Mouse (Mus musculus): ENCODE measurements around the gene Chd3. TPM values are rescaled to one million over a fixed set of nuclear protein-coding genes. Genes with fewer than 3 reads are reported as not detected.
A peak's percentile ranks its signal among the peaks of the same experiment; 100 is the strongest.

Chd3 gene
- polyA plus RNA-seq, 1 experiment from 2014 or later: 130 TPM

DNA sequence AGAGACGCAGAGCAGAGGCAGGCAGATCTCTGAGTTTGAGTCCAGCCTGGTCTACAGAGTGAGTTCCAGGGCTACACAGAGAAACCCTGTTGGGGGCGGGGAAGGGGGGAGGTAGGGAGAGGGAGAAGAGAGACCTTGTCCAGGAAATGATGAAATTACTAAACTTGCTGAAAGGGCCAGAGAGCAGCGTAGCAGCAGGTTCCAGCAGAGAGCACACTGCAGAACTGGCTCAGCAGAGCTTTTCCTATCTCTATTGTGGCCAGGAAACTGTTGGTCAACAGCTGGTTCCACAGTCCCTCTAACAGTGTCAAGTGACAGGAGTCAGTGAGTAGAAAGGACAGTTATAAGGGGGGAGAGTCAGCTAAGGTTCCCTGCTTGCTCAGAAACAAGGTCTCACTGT lies 10.4 kb upstream of the Chd3 start:
- Histone ChIP-seq H3K4me3 (no peak overlapping the region), H3K4me1 (no peaks in the 10 kb centered on the region), H3K9ac (no peak overlapping the region), H3K9me3 (no peaks in the 10 kb centered on the region), H3K27ac (no peak overlapping the region), H3K27me3 (no peaks in the 10 kb centered on the region), H3K36me3 (peaks cover 13% of the 10 kb centered on the region), H3K4me2 (replicated peaks) (no peak overlapping the region)
- WGBS: 80% methylated on average over 3 of the region's 3 CpGs
- no peak for ATAC-seq (ENCODE audit: insufficient number of reproducible peaks, insufficient read depth, low FRiP score, low TSS enrichment)

DNA sequence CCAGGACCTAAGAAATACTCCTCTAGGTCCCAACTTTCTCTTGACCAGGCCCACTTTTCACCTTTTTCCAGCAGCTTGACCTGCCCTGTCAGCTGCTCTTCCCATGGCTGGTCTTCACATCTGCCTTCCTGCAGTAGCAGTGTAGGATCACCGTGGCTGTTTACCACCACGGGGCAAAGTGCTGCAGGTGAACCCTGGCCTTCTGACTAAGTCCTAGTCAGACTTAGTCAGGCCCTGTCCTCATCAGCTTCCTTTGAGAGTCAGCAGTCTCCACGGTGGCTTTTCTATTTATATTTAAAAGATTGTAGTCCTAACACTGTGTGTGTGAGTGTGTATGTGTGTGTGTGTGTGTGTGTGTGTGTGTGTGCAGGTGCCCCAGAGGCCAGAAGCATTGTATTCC lies 8.6 kb upstream of the Chd3 start:
- Histone ChIP-seq H3K9ac (no peak overlapping the region), H3K4me1 (no peaks in the 10 kb centered on the region), H3K4me2 (replicated peaks) (no peak overlapping the region), H3K4me3 (no peak overlapping the region), H3K27me3 (no peaks in the 10 kb centered on the region), H3K36me3 (peaks cover 23% of the 10 kb centered on the region), H3K27ac (no peak overlapping the region), H3K9me3 (no peaks in the 10 kb centered on the region)
- ATAC-seq (ENCODE audit: insufficient number of reproducible peaks, insufficient read depth, low FRiP score, low TSS enrichment): no peak
- WGBS: 87% methylated on average over 3 of the region's 3 CpGs

DNA sequence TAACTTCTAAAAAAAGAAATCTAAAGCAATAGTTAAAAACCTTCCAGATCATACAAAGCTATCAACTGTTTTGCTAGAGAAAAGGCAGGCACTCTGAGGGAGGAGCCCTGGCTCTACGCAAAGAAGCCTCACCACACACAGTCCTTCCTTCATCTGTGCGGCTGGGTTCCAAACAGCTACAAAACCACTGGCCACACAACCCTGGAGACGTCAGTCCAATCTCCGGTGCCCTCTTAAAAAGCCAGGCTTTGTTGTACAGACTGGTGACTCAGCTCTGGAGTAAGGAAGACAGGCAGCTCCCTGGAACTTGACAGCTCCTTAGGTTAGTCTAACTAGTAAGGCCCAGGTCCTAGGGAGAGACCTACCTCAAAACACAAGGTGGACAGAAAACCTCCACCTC lies 6.4 kb upstream of the Chd3 start:
- H3K27me3 ChIP-seq: no peaks in the 10 kb centered on the region
- no peak overlapping the region for H3K4me2 ChIP-seq (replicated peaks)
- H3K36me3 ChIP-seq: peaks cover 27% of the 10 kb centered on the region
- peaks cover 21% of the 10 kb centered on the region for H3K4me1 ChIP-seq
- H3K27ac ChIP-seq: no peak overlapping the region
- 82% methylated on average over 4 of the region's 4 CpGs for whole genome bisulfite sequencing
- H3K9ac ChIP-seq: no peak overlapping the region
- H3K9me3 ChIP-seq: no peaks in the 10 kb centered on the region
- no peak for ATAC-seq (ENCODE audit: insufficient number of reproducible peaks, insufficient read depth, low FRiP score, low TSS enrichment)
- H3K4me3 ChIP-seq: no peak overlapping the region

DNA sequence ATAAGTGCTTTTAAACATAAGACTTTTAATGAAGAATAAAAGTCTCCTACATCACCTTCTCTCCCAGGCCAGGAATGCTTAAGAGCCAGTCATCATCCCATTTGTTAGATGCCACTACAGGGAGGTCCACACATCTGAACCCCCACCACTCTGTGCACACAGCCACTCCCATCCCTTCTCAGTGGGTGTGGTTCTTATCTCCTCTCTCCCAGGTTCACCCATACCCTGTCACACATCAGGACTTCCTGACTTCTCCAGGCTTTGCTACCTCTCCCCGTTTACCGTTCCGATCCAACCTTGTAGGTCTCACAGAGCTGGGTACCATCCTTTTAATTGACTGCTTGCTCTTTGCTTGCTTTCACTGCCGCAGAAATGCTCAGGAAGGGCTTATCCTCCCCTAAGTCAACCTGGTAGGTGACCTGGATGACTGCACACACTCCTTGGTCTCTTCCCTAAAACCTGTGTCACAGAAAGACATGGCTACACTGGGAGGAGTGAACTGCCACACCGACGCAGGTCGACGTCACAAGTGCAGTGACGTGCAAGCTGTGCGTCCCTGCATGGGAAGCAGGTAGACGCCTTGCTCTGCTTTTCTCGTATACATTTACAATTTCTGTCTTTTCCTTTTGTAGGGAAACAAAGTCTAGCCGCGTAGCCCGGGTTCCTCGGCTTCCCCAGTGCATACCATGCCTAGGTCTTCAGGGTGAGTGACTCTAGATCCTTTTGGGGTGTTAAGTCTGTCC lies 4.2 kb upstream of the Chd3 start:
- H3K9ac ChIP-seq: 0 out of 2 replicates have a peak overlapping the region, but pooled peaks have one; percentile 3
- no peak overlapping the region for H3K27ac ChIP-seq
- no peaks in the 10 kb centered on the region for H3K9me3 ChIP-seq
- WGBS: 91% methylated on average over 16 of the region's 16 CpGs
- H3K4me1 ChIP-seq: peaks cover 23% of the 10 kb centered on the region
- peaks cover 24% of the 10 kb centered on the region for H3K36me3 ChIP-seq
- H3K4me3 ChIP-seq: no peak overlapping the region
- ATAC-seq (ENCODE audit: insufficient number of reproducible peaks, insufficient read depth, low FRiP score, low TSS enrichment): no peak
- no peak overlapping the region for H3K4me2 ChIP-seq (replicated peaks)
- H3K27me3 ChIP-seq: no peaks in the 10 kb centered on the region

DNA sequence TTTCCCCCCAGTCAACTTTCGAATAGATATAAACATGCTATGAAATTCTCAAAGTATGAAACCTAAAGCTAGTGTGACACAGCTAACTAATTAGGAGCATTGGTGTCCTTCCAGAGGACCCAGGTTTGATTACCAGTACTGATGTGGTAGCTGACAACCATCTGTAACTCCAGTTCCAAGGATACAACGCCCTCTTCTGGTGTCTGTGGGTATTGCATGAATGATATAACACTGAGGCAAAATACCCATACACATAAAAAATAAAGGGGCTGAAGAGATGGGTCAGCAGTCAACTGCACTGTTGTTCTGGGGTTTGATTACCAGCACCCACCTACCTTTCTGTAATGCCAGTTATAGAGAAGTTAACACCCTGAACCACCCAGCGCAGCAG lies 3.6 kb upstream of the Chd3 start:
- H3K27ac ChIP-seq: peak overlapping the region; percentile 78
- ATAC-seq (ENCODE audit: insufficient number of reproducible peaks, insufficient read depth, low FRiP score, low TSS enrichment): no peak
- H3K4me3 ChIP-seq: no peak overlapping the region
- 61% methylated on average over 3 of the region's 3 CpGs for WGBS
- no peaks in the 10 kb centered on the region for H3K9me3 ChIP-seq
- H3K4me2 ChIP-seq (replicated peaks): no peak overlapping the region
- no peak overlapping the region for H3K9ac ChIP-seq
- no peaks in the 10 kb centered on the region for H3K27me3 ChIP-seq
- H3K36me3 ChIP-seq: peaks cover 21% of the 10 kb centered on the region
- H3K4me1 ChIP-seq: peaks cover 23% of the 10 kb centered on the region

DNA sequence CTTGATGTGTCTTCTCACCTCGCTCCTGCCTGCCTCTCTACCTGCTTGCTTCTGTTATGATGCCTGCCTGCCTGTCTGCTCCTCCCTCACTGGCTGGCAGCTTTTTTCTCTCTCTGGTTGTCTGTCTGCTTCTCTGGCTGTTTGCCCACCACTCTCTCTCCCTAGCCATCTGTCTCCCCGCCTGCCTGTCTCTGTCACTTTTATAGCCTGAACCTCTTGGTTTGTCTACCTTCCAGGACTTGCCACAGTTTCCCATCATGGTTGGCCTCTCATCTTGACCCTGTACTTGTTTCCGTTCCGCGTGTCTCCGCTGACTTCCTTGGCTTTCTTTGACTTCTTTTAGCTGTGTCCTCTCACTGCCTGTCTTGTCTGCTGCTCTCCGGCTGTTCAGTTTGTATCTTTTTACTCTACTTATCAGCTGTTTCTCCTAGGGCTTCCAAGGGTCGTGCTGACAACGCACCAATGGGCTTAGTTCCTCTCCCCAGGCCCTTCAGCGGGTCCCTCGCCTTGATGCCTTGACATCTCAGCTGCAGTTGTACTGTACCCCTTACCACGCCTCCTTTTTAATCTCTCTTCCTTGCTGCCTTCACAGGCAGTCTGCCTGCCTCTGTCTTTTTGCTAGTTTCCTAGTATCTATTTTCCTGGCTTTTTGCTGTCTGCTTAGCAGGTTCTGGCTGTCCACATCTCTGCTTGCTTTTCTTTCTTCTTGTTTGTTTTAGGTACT lies 3.0 kb upstream of the Chd3 start:
- 62% methylated on average over 12 of the region's 12 CpGs for WGBS
- Histone ChIP-seq H3K4me1 (peaks cover 23% of the 10 kb centered on the region), H3K27ac (peak overlapping the region; percentile 78), H3K4me2 (replicated peaks) (peak overlapping the region; percentile 39), H3K36me3 (peaks cover 17% of the 10 kb centered on the region), H3K4me3 (0 out of 2 replicates have a peak overlapping the region, but pooled peaks have one; percentile 0), H3K27me3 (no peaks in the 10 kb centered on the region), H3K9ac (0 out of 2 replicates have a peak overlapping the region, but pooled peaks have one; percentile 15), H3K9me3 (no peaks in the 10 kb centered on the region)
- no peak for ATAC-seq (ENCODE audit: insufficient number of reproducible peaks, insufficient read depth, low FRiP score, low TSS enrichment)

DNA sequence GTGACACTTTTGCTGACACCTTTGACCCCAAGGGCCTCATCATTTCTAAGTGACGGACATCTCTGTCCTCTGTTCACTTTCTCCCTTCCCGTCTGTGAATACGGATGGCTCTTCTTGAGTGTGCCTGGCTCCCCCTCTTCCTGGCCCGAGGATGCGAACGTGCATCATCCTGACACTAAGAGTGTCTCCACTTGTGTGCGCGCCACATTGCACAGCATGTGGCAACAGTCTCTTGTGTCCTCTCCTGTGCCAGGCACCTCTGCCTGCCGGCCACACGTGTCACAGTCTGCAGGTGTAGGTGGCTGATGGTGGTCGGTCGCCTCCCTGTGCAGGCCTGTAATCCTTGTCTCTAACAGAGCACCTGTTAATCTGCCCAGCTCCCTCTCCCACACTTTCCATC lies 2.4 kb upstream of the Chd3 start:
- H3K36me3 ChIP-seq: peaks cover 17% of the 10 kb centered on the region
- H3K27ac ChIP-seq: peak overlapping the region; percentile 78
- no peak for ATAC-seq (ENCODE audit: insufficient number of reproducible peaks, insufficient read depth, low FRiP score, low TSS enrichment)
- no peaks in the 10 kb centered on the region for H3K9me3 ChIP-seq
- peak overlapping the region; percentile 39 for H3K4me2 ChIP-seq (replicated peaks)
- H3K4me3 ChIP-seq: 0 out of 2 replicates have a peak overlapping the region, but pooled peaks have one; percentile 0
- peaks cover 23% of the 10 kb centered on the region for H3K4me1 ChIP-seq
- WGBS: 48% methylated on average over 12 of the region's 12 CpGs
- no peaks in the 10 kb centered on the region for H3K27me3 ChIP-seq
- H3K9ac ChIP-seq: 0 out of 2 replicates have a peak overlapping the region, but pooled peaks have one; percentile 15

DNA sequence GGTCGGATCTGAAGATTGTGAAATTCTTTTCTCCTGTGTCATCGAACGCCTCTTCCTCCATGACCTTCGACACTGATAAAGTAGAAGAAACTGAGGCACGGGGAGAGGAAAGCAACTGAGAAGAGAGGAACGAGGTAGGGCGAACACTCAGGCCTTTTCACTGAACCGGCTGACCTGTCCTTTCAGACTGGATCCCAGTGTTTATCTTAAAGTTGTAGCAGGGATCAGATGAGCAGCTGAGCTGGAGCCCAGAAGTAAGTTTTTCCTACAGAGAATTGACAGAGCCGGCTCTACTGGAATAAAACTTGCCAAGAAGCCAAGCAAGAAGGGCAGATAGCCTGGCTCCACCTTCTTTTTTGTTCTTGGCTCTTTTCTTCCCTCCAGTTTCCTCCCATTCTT lies 1.6 kb upstream of the Chd3 start:
- Histone ChIP-seq H3K4me2 (replicated peaks) (peak overlapping the region; percentile 39), H3K27me3 (no peaks in the 10 kb centered on the region), H3K9me3 (no peaks in the 10 kb centered on the region), H3K9ac (no peak overlapping the region), H3K4me1 (peaks cover 27% of the 10 kb centered on the region), H3K4me3 (no peak overlapping the region), H3K27ac (peak overlapping the region; percentile 78), H3K36me3 (peaks cover 16% of the 10 kb centered on the region)
- 18% methylated on average over 9 of the region's 9 CpGs for WGBS
- no peak for ATAC-seq (ENCODE audit: insufficient number of reproducible peaks, insufficient read depth, low FRiP score, low TSS enrichment)

DNA sequence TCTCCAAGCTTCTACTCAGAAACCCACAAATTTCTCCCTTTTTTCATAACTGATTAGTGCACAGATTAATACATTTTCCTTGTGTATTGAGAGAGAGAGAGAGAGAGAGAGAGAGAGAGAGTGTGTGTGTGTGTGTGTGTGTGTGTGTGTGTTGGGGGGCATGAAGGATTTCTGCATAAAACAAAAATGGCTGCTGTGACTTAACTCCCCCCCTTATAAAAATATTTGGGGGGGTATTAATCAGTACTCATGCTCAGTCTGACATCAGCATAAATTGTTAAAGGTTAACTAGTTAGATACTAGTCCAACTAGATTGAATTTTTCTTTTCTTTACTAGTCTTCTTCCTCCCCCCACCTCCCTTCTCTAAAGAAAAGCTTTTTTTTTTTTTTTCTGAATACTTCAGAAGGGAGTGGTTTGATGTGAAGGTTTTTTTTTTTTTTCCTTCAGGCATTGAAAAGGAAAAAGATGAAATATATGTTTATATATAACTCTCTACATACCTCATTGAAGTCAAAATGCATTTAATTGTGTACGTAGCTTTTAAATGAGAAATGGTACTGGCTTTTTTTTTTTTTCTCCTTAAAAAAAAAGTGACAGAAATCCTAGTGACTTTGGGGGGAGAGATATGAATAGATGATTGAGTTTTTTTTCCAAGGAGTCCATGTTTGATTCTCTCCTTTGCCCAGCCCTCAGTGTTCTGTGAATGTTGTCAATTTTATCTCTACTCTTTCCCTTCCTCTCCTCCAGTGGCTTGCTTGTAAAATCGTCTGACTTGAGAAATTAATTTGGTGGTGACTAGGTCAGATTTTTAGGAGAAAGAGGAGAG lies 997 bp upstream of the Chd3 start:
- no peak for ATAC-seq (ENCODE audit: insufficient number of reproducible peaks, insufficient read depth, low FRiP score, low TSS enrichment)
- 25% methylated on average over 2 of the region's 2 CpGs for WGBS
- H3K4me2 ChIP-seq (replicated peaks): peak overlapping the region; percentile 80
- H3K36me3 ChIP-seq: peaks cover 14% of the 10 kb centered on the region; the same call in 1 of the 2 replicates
- peaks cover 33% of the 10 kb centered on the region for H3K4me1 ChIP-seq
- H3K9ac ChIP-seq: peak overlapping the region; percentile 100
- H3K27ac ChIP-seq: peak overlapping the region; percentile 100
- H3K4me3 ChIP-seq: peak overlapping the region; percentile 93
- no peaks in the 10 kb centered on the region for H3K9me3 ChIP-seq
- no peaks in the 10 kb centered on the region for H3K27me3 ChIP-seq

DNA sequence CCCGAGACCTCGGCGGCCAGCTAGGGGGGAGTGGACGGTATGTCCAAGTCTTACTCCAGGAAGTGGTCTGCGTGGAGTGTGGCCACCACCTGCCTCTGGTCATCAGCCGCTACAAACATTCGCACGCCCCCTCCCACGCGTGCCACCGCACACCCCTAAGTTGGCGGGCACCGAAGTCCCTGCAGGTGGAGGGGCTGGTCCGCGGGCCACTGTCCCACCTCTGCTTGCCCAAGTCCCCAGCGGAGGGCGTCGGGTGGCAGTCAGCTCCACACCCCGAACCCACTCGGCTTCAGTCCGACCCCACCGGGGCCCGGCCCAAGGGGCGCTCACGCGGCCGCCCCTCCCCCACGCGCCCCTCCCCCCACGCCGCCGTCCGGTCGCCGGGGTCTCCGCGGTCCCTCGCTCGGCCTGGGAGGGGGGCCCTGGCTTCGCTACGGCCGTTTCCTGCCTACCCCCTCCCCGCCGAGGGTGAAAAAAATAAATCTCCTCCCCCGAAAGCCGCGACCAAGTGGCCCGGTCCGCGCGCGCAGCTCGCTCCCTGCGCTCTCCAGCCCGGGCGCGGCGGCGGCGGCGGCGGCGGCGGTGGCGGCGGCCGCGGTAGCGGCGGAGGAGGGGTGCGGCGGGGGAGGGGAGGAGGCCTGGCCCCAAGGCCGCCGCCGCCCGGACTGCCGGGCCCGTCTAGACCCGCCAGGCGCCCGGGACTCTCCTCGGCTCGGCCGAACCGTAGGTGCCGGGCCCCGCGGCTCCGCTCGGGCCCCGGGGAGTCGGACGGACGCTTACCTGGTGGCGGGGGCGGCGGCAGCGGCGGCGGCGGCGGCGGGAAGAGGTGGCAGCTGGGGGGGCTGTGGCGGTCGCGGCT lies 621 bp downstream of the Chd3 start:
- Histone ChIP-seq H3K4me1 (peaks cover 47% of the 10 kb centered on the region), H3K4me2 (replicated peaks) (peak overlapping the region; percentile 80), H3K4me3 (peak overlapping the region; percentile 93), H3K36me3 (peaks cover 20% of the 10 kb centered on the region), H3K9ac (peak overlapping the region; percentile 100), H3K27ac (peak overlapping the region; percentile 100), H3K27me3 (no peaks in the 10 kb centered on the region), H3K9me3 (no peaks in the 10 kb centered on the region)
- ATAC-seq (ENCODE audit: insufficient number of reproducible peaks, insufficient read depth, low FRiP score, low TSS enrichment): no peak
- WGBS: under 1% methylated on average over 61 of the region's 106 CpGs
